Mouse (Mus musculus) liver, embryonic 11.5 days (tissue): ENCODE data around the gene Ctdspl. TPM values are rescaled to one million over a fixed set of nuclear protein-coding genes. Genes with fewer than 3 reads are reported as not detected.

Source experiments
- ATAC-seq: fragments of 200-750 bp; cut with Nextera tagmentation; replicated peaks from 2 replicates; pipeline ENCODE4 v1.8.0; 2017; ENCODE audit warnings: moderate number of reproducible peaks, mild to moderate bottlenecking, moderate TSS enrichment, moderate library complexity; ENCODE audit not compliant: low FRiP score
- DNase-seq: peaks from one replicate; pipeline ENCODE4 v3.0.0-alpha.2; 2017; ENCODE audit warnings: low spot score
- H3K27ac ChIP-seq: fragments of 300-500 bp; sonication (generic); 2 replicates; pipeline ENCODE4 v1.5.1; 2014; ENCODE audit warnings: mild to moderate bottlenecking, low read depth, low read length, control low read depth
- H3K27me3 ChIP-seq: fragments of 300-500 bp; sonication (generic); replicated peaks from 2 replicates; pipeline ENCODE4 v1.6.1; 2014; ENCODE audit warnings: low read length, mixed read lengths; ENCODE audit not compliant: control insufficient read depth, insufficient read depth
- H3K36me3 ChIP-seq: fragments of 300-500 bp; sonication (generic); 2 replicates; pipeline ENCODE4 v1.6.1; 2014; ENCODE audit warnings: mild to moderate bottlenecking, low read length, moderate library complexity, mixed read lengths; ENCODE audit not compliant: control insufficient read depth, insufficient read depth
- H3K4me1 ChIP-seq: fragments of 300-500 bp; sonication (generic); replicated peaks from 2 replicates; pipeline ENCODE4 v1.6.1; 2014; ENCODE audit warnings: low read length, mixed read lengths; ENCODE audit not compliant: control insufficient read depth, insufficient read depth
- H3K4me2 ChIP-seq: fragments of 300-500 bp; sonication (generic); 2 replicates; pipeline ENCODE4 v1.6.1; 2014; ENCODE audit warnings: mild to moderate bottlenecking, control low read depth, moderate library complexity
- H3K4me3 ChIP-seq: fragments of 300-500 bp; sonication (generic); 2 replicates; pipeline ENCODE4 v1.5.1; 2014; ENCODE audit warnings: low read depth, low read length, control low read depth
- H3K9ac ChIP-seq: fragments of 300-500 bp; sonication (generic); 2 replicates; pipeline ENCODE4 v1.6.1; 2014; ENCODE audit warnings: low read depth, low read length, control low read depth
- H3K9me3 ChIP-seq: fragments of 300-500 bp; sonication (generic); 2 replicates; pipeline ENCODE4 v1.6.1; 2016; ENCODE audit warnings: low read length, inconsistent platforms, mixed read lengths; ENCODE audit not compliant: control insufficient read depth
- WGBS: fragments of 180-500 bp; shearing (Covaris S2); extraction: QIAGEN DNeasy Blood & Tissue Kit; methylation state at CpG from one replicate; pipeline ENCODE4 v1.1.7; 2014; 5-methylcytosine and 5-hydroxymethylcytosine counted together
- polyA plus RNA-seq: library from polyadenylated mRNA; unstranded; fragments of >200 nt; fragmentation: Nextera tagmentation; extraction: Ambion mirVana; gene quantifications from 2 replicates; pipeline ENCODE4 v1.2.1, GENCODE M21; 2014

Ctdspl gene
- polyA plus RNA-seq, 1 experiment from 2014 or later = 8.2 TPM

GRCm38 (mm10) chr9:119003990-119004702 is 77.9 kb downstream of the Ctdspl start:
- Histone ChIP-seq H3K27me3 (no peaks in the 10 kb centered on the region), H3K4me1 (peaks cover 31% of the 10 kb centered on the region), H3K9ac (no peak overlapping the region), H3K36me3 (no peaks in the 10 kb centered on the region), H3K4me3 (no peak overlapping the region), H3K27ac (no peak overlapping the region), H3K4me2 (no peak overlapping the region), H3K9me3 (no peaks in the 10 kb centered on the region)
- ATAC-seq (no peak), DNase-seq (no peak)
- 86% methylated on average over 23 of the region's 23 CpGs for WGBS

DNA sequence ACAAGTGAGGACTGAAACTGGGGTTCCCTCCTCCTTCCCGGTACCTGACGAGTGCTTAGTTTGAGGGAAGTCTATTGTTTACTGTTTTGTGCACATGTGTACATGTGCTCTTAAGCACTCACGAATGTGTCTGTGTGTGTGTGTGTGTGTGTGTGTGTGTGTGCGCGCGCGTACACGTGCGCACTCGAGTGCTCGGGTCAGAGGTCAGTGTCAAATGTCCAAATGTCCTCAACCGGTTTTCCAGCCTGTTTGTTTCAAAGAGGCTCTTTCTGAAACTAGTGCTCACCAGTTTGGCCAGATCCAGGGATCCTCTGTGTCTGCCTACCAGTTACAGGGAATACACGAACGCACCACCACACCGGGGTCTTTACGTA is 78.4 kb downstream of the Ctdspl start:
- Histone ChIP-seq H3K27me3 (no peaks in the 10 kb centered on the region), H3K4me3 (no peak overlapping the region), H3K27ac (no peak overlapping the region), H3K4me1 (peaks cover 31% of the 10 kb centered on the region), H3K4me2 (no peak overlapping the region), H3K36me3 (no peaks in the 10 kb centered on the region), H3K9ac (no peak overlapping the region), H3K9me3 (no peaks in the 10 kb centered on the region)
- DNase-seq = no peak
- ATAC-seq = no peak
- WGBS = 84% methylated on average over 16 of the region's 16 CpGs

GRCm38 (mm10) chr9:119005303-119006029 is 79.2 kb downstream of the Ctdspl start:
- no peak overlapping the region for H3K27ac ChIP-seq
- peaks cover 31% of the 10 kb centered on the region for H3K4me1 ChIP-seq
- no peak overlapping the region for H3K4me3 ChIP-seq
- no peaks in the 10 kb centered on the region for H3K27me3 ChIP-seq
- no peaks in the 10 kb centered on the region for H3K36me3 ChIP-seq
- H3K9me3 ChIP-seq = no peaks in the 10 kb centered on the region
- 82% methylated on average over 15 of the region's 15 CpGs for WGBS
- H3K4me2 ChIP-seq = no peak overlapping the region
- ATAC-seq (no peak), DNase-seq (no peak)
- H3K9ac ChIP-seq = no peak overlapping the region

DNA sequence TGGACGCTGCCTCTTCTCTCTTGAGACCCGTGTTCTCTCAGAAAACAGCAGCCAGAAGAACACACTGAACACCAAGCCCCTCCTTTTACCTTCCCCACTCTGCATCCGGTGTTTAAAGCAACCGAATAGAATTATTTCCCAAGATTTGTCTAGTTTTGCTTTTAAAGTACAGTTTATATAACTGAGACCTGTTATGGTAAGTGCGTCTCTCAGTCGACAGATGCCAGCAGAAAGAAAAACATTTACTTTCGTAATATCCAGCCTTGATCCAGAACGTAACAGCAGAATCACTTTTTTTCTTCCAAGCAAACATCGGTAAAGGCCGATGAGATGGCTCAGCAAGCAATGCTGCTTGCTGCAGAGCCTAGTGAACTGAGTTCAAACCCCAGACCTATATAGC is 81.0 kb downstream of the Ctdspl start:
- DNase-seq = no peak
- 85% methylated on average over 10 of the region's 10 CpGs for WGBS
- Histone ChIP-seq H3K36me3 (no peaks in the 10 kb centered on the region), H3K9me3 (no peaks in the 10 kb centered on the region), H3K9ac (no peak overlapping the region), H3K27me3 (no peaks in the 10 kb centered on the region), H3K27ac (no peak overlapping the region), H3K4me1 (peaks cover 17% of the 10 kb centered on the region), H3K4me3 (no peak overlapping the region), H3K4me2 (no peak overlapping the region)
- ATAC-seq = no peak

DNA sequence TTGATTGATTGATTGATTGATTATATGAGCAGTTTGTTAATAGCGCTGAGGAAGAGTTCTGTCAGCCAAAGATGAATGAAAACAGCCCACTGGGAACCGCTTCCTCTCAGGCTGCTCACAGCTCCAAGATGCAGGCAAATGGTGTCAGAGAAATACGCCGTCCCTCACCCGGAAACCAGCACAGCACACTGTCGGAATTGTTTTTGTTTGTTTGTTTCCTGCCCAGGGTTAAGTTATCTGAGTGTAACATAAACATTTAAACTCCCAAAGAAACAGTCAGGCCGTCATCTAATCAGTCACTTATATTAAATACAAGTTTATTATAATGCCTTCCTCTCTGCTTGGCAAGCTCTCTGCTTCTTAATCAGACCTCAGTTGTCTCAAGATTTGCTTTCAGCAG is 82.6 kb downstream of the Ctdspl start:
- H3K36me3 ChIP-seq = 0 out of 2 replicates have a peak, but pooled peaks cover 4% of the 10 kb centered on the region
- 61% methylated on average over 7 of the region's 7 CpGs for WGBS
- H3K9me3 ChIP-seq = no peaks in the 10 kb centered on the region
- H3K4me3 ChIP-seq = no peak overlapping the region
- H3K4me2 ChIP-seq = no peak overlapping the region
- no peaks in the 10 kb centered on the region for H3K27me3 ChIP-seq
- ATAC-seq (no peak), DNase-seq (no peak)
- no peak overlapping the region for H3K9ac ChIP-seq
- H3K4me1 ChIP-seq = peaks cover 6% of the 10 kb centered on the region; the same call in 1 of the 2 replicates
- H3K27ac ChIP-seq = no peak overlapping the region

DNA sequence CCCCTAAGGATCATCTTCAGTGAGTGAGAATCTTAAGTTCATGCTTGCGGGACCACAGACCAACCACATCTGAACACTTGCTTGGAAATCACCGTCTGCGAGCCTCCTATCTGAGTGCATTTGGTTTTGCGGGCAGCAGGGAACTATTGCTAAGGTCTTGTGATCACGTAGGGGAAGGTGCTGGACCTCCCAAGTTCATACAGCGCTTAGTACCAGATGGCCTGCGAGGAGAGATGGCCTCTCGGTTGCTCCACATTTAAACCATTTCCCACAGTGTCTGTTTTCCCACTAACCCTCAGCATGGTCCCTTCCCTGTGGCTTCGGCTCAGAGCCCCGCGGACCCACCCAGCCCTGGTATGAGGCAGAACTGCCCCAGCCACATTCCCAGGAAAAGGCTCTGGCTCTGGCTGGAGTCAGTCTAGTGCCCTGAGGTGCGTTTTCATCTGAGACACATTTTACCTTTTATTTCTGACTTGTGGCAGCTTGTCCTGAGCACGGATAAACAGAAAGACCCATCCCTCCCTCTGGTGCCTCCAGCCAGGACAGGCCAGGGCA is 84.0 kb downstream of the Ctdspl start:
- Histone ChIP-seq H3K36me3 (0 out of 2 replicates have a peak, but pooled peaks cover 4% of the 10 kb centered on the region), H3K27ac (no peak overlapping the region), H3K4me1 (peaks cover 1% of the 10 kb centered on the region; the same call in 1 of the 2 replicates), H3K4me3 (no peak overlapping the region), H3K27me3 (no peaks in the 10 kb centered on the region), H3K9ac (no peak overlapping the region), H3K4me2 (no peak overlapping the region), H3K9me3 (no peaks in the 10 kb centered on the region)
- ATAC-seq (no peak), DNase-seq (no peak)
- WGBS = 81% methylated on average over 13 of the region's 13 CpGs

DNA sequence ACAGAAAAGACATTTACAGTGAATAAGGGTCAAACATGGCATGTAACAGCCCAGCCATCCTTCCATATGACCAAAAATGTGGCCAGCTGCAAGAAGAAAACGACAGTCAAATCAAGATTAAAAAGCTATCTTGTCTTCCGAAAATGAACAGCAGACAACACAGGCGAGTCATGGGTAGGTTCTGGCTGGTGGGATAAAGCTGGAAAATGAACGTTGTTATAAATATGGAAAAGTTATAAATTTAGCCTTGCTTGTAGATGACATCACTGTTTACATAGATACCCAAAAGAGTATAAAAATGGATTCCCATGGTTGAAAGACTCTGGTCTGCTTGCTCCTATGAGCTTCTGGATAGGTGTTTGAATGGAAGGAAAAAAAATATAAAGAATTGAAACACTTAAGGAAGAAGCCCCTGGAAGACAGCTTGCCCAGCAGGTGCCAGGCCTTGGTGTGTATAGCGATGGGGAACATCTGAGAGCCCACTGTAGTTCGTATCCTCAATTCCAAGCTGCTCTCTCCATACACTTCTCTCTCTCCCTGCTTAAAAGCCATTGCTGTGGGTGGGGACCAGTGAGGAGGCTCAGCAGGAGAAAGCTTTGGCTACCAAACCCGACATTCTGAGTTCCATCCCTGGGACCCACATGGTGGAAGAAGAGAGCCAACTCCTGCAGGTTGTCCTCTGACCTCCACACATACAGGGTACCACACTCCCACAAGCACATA is 90.7 kb downstream of the Ctdspl start:
- Histone ChIP-seq H3K9me3 (no peaks in the 10 kb centered on the region), H3K4me2 (no peak overlapping the region), H3K27me3 (no peaks in the 10 kb centered on the region), H3K27ac (no peak overlapping the region), H3K4me3 (no peak overlapping the region), H3K36me3 (0 out of 2 replicates have a peak, but pooled peaks cover 6% of the 10 kb centered on the region), H3K4me1 (no peaks in the 10 kb centered on the region), H3K9ac (no peak overlapping the region)
- no peak for DNase-seq
- no peak for ATAC-seq
- WGBS = 81% methylated on average over 7 of the region's 7 CpGs

- 76% methylated on average over 7 of the region's 7 CpGs for WGBS
- no peaks in the 10 kb centered on the region for H3K9me3 ChIP-seq
- H3K4me2 ChIP-seq = no peak overlapping the region
- H3K27ac ChIP-seq = no peak overlapping the region
- 0 out of 2 replicates have a peak, but pooled peaks cover 3% of the 10 kb centered on the region for H3K36me3 ChIP-seq
- no peak for ATAC-seq
- H3K27me3 ChIP-seq = no peaks in the 10 kb centered on the region
- H3K4me3 ChIP-seq = no peak overlapping the region
- no peak for DNase-seq
- no peak overlapping the region for H3K9ac ChIP-seq
- no peaks in the 10 kb centered on the region for H3K4me1 ChIP-seq
Observed at GRCm38 (mm10) chr9:119021731-119022130, 95.5 kb downstream of the Ctdspl start.
